Mouse (Mus musculus) left cerebral cortex, postnatal 25 days (tissue): ENCODE results near the gene Ube2cbp. TPM values are rescaled to one million over a fixed set of nuclear protein-coding genes. Genes with fewer than 3 reads are reported as not detected.
A peak's percentile ranks its signal among the peaks of the same experiment; 100 is the strongest.

Source experiments
- DNase-seq, 2 experiments: peaks; one replicate each; pipeline ENCODE4 v3.0.0; 2022; ENCODE audit warnings: low spot score in 2 of 2, mixed read lengths in 1 of 2
- intact Hi-C: fragments of 180-260 bp; cut with DNase I; formaldehyde crosslinking; loops from one replicate; pipeline ENCODE4 v1.15.1; 2025
- total RNA-seq, 2 experiments: library from RNA; stranded (reverse); gene quantifications; 2 replicates each; pipeline ENCODE4 v1.2.3; 2021

Gene Ube2cbp
- 1 to 10 TPM; 3.8 to 4.3 TPM for total RNA-seq

- intact Hi-C loops: loop anchor here (5.0 kb wide), 1 partner anchor 108 kb away; the partner anchor contains the start of genes Pgm3 and Rwdd2a
These were observed at the start of gene Ube2cbp for GRCm38 (mm10) chr9:86464151-86465105. Gene Ube2cbp, minus strand, starts transcription at chr9:86464950.

GRCm38 (mm10) chr9:86514390-86514789 is 49.6 kb upstream of the Ube2cbp start:
- no peak for DNase-seq
- intact Hi-C loops: no loop called here

More at GRCm38 (mm10) chr9:86464151-86465105, at the start of gene Ube2cbp:
- peak; percentile 91 for DNase-seq

GRCm38 (mm10) chr9:86513733-86514132 is 49.0 kb upstream of the Ube2cbp start:
- no peak for DNase-seq
- intact Hi-C loops: no loop called here

GRCm38 (mm10) chr9:86507437-86507836 is 42.7 kb upstream of the Ube2cbp start:
- DNase-seq: no peak
- intact Hi-C loops: no loop called here

GRCm38 (mm10) chr9:86499083-86499482 is 34.3 kb upstream of the Ube2cbp start:
- DNase-seq: no peak
- intact Hi-C loops: no loop called here

- peak in 1 of 2 experiments; percentile 64 for DNase-seq
- intact Hi-C loops: no loop called here
These were observed 31.5 kb upstream of the Ube2cbp start for GRCm38 (mm10) chr9:86496261-86496660.

- DNase-seq: no peak
- intact Hi-C loops: no loop called here
These were observed 27.0 kb upstream of the Ube2cbp start for GRCm38 (mm10) chr9:86491740-86492139.

- intact Hi-C loops: no loop called here
- DNase-seq: no peak
These were observed 17.5 kb upstream of the Ube2cbp start for GRCm38 (mm10) chr9:86482236-86482635.

GRCm38 (mm10) chr9:86478414-86479093 is 13.8 kb upstream of the Ube2cbp start:
- intact Hi-C loops: no loop called here
- no peak for DNase-seq

GRCm38 (mm10) chr9:86476763-86477162 is 12.0 kb upstream of the Ube2cbp start:
- intact Hi-C loops: no loop called here
- no peak for DNase-seq

GRCm38 (mm10) chr9:86475956-86476355 is 11.2 kb upstream of the Ube2cbp start:
- intact Hi-C loops: no loop called here
- peak in 1 of 2 experiments; percentile 29 for DNase-seq

- intact Hi-C loops: loop anchor here (2.0 to 5.0 kb wide), 2 partner anchors 105 to 276 kb away; partner anchors contain the start of genes Pgm3, Prss35 and Rwdd2a
- DNase-seq: peak; percentile 89 to 90
These were observed 2.5 kb upstream of the Ube2cbp start, which contains the start of gene Dop1a for GRCm38 (mm10) chr9:86466990-86467870. Gene Dop1a, plus strand, starts transcription at chr9:86467154.

- no peak for DNase-seq
- intact Hi-C loops: no loop called here
These were observed 11.1 kb downstream of the Ube2cbp start for GRCm38 (mm10) chr9:86453626-86454025.

GRCm38 (mm10) chr9:86451617-86452016 is 13.1 kb downstream of the Ube2cbp start:
- intact Hi-C loops: loop anchor here (1.0 kb wide), 1 partner anchor 672 kb away; no protein-coding TSS in a partner anchor
- DNase-seq: peak; percentile 73 to 81

GRCm38 (mm10) chr9:86451094-86451493 is 13.7 kb downstream of the Ube2cbp start:
- peak; percentile 32 to 65 for DNase-seq
- intact Hi-C loops: loop anchor here (1.0 kb wide), 1 partner anchor 672 kb away; no protein-coding TSS in a partner anchor

- peak; percentile 75 to 85 for DNase-seq
- intact Hi-C loops: loop anchor here (5.0 kb wide), 2 partner anchors 222 to 607 kb away; partner anchors contain the start of gene Tpbg
These were observed 15.2 kb downstream of the Ube2cbp start for GRCm38 (mm10) chr9:86449581-86449980.

- intact Hi-C loops: loop anchor here (5.0 kb wide), 2 partner anchors 220 to 605 kb away; partner anchors contain the start of gene Tpbg
- DNase-seq: no peak
These were observed 17.3 kb downstream of the Ube2cbp start for GRCm38 (mm10) chr9:86447431-86447830.

- intact Hi-C loops: loop anchor here (5.0 kb wide), 2 partner anchors 220 to 605 kb away; partner anchors contain the start of gene Tpbg
- DNase-seq: no peak
These were observed 17.9 kb downstream of the Ube2cbp start for GRCm38 (mm10) chr9:86446847-86447246.

- intact Hi-C loops: no loop called here
- DNase-seq: no peak
These were observed 22.5 kb downstream of the Ube2cbp start for GRCm38 (mm10) chr9:86442248-86442647.
